Mouse (Mus musculus): ENCODE results near the gene Gfra1. TPM values are rescaled to one million over a fixed set of nuclear protein-coding genes. Genes with fewer than 3 reads are reported as not detected.

Gfra1 gene
- polyA plus RNA-seq, 1 experiment from 2014 or later = not detected

GRCm38 (mm10) chr19:58453581-58453980 is 2.1 kb downstream of the Gfra1 start:
- Histone ChIP-seq H3K36me3 (ENCODE audit: inconsistent target) (no peaks in the 10 kb centered on the region), H3K4me3 (ENCODE audit: inconsistent target) (peak overlapping the region; percentile 1; the same call in 1 of the 2 replicates), H3K79me2 (ENCODE audit: inconsistent target) (no peaks in the 10 kb centered on the region), H3K27ac (no peak overlapping the region)
- 3% methylated on average over 22 of the region's 22 CpGs for WGBS (ENCODE audit: missing documents)

- Histone ChIP-seq H3K79me2 (ENCODE audit: inconsistent target) (no peaks in the 10 kb centered on the region), H3K36me3 (ENCODE audit: inconsistent target) (no peaks in the 10 kb centered on the region), H3K4me3 (ENCODE audit: inconsistent target) (no peak overlapping the region), H3K27ac (no peak overlapping the region)
- 3% methylated on average over 20 of the region's 20 CpGs for WGBS (ENCODE audit: missing documents)
These were observed 2.7 kb downstream of the Gfra1 start for GRCm38 (mm10) chr19:58452941-58453551.

GRCm38 (mm10) chr19:58452178-58452819 is 3.4 kb downstream of the Gfra1 start:
- no peaks in the 10 kb centered on the region for H3K36me3 ChIP-seq (ENCODE audit: inconsistent target)
- no peak overlapping the region for H3K4me3 ChIP-seq (ENCODE audit: inconsistent target)
- H3K27ac ChIP-seq = no peak overlapping the region
- H3K79me2 ChIP-seq (ENCODE audit: inconsistent target) = no peaks in the 10 kb centered on the region
- WGBS (ENCODE audit: missing documents) = 61% methylated on average over 8 of the region's 8 CpGs

GRCm38 (mm10) chr19:58451323-58451722 is 4.4 kb downstream of the Gfra1 start:
- no peaks in the 10 kb centered on the region for H3K79me2 ChIP-seq (ENCODE audit: inconsistent target)
- 73% methylated on average over 6 of the region's 6 CpGs for WGBS (ENCODE audit: missing documents)
- H3K36me3 ChIP-seq (ENCODE audit: inconsistent target) = no peaks in the 10 kb centered on the region
- H3K27ac ChIP-seq = no peak overlapping the region
- no peak overlapping the region for H3K4me3 ChIP-seq (ENCODE audit: inconsistent target)

GRCm38 (mm10) chr19:58450716-58451115 is 5.0 kb downstream of the Gfra1 start:
- Histone ChIP-seq H3K27ac (no peak overlapping the region), H3K4me3 (ENCODE audit: inconsistent target) (no peak overlapping the region), H3K79me2 (ENCODE audit: inconsistent target) (no peaks in the 10 kb centered on the region), H3K36me3 (ENCODE audit: inconsistent target) (no peaks in the 10 kb centered on the region)
- WGBS (ENCODE audit: missing documents) = 82% methylated on average over 5 of the region's 5 CpGs

GRCm38 (mm10) chr19:58442785-58443732 is 12.7 kb downstream of the Gfra1 start:
- no peak overlapping the region for H3K4me3 ChIP-seq (ENCODE audit: inconsistent target)
- 68% methylated on average over 10 of the region's 10 CpGs for WGBS (ENCODE audit: missing documents)
- no peaks in the 10 kb centered on the region for H3K36me3 ChIP-seq (ENCODE audit: inconsistent target)
- H3K27ac ChIP-seq = no peak overlapping the region
- H3K79me2 ChIP-seq (ENCODE audit: inconsistent target) = no peaks in the 10 kb centered on the region

- H3K79me2 ChIP-seq (ENCODE audit: inconsistent target) = no peaks in the 10 kb centered on the region
- H3K36me3 ChIP-seq (ENCODE audit: inconsistent target) = no peaks in the 10 kb centered on the region
- WGBS (ENCODE audit: missing documents) = 71% methylated on average over 7 of the region's 7 CpGs
- H3K27ac ChIP-seq = no peak overlapping the region
- no peak overlapping the region for H3K4me3 ChIP-seq (ENCODE audit: inconsistent target)
These were observed 13.9 kb downstream of the Gfra1 start for GRCm38 (mm10) chr19:58441785-58442184.

GRCm38 (mm10) chr19:58441246-58441645 is 14.5 kb downstream of the Gfra1 start:
- no peaks in the 10 kb centered on the region for H3K79me2 ChIP-seq (ENCODE audit: inconsistent target)
- H3K36me3 ChIP-seq (ENCODE audit: inconsistent target) = no peaks in the 10 kb centered on the region
- H3K4me3 ChIP-seq (ENCODE audit: inconsistent target) = no peak overlapping the region
- WGBS (ENCODE audit: missing documents) = 97% methylated on average over 7 of the region's 7 CpGs
- H3K27ac ChIP-seq = no peak overlapping the region

GRCm38 (mm10) chr19:58438762-58439161 is 16.9 kb downstream of the Gfra1 start:
- no peaks in the 10 kb centered on the region for H3K79me2 ChIP-seq (ENCODE audit: inconsistent target)
- H3K27ac ChIP-seq = no peak overlapping the region
- no peaks in the 10 kb centered on the region for H3K36me3 ChIP-seq (ENCODE audit: inconsistent target)
- WGBS (ENCODE audit: missing documents) = 88% methylated on average over 4 of the region's 4 CpGs
- no peak overlapping the region for H3K4me3 ChIP-seq (ENCODE audit: inconsistent target)

- Histone ChIP-seq H3K36me3 (ENCODE audit: inconsistent target) (no peaks in the 10 kb centered on the region), H3K79me2 (ENCODE audit: inconsistent target) (no peaks in the 10 kb centered on the region), H3K27ac (no peak overlapping the region), H3K4me3 (ENCODE audit: inconsistent target) (no peak overlapping the region)
- 96% methylated on average over 9 of the region's 10 CpGs for WGBS (ENCODE audit: missing documents)
These were observed 18.2 kb downstream of the Gfra1 start for GRCm38 (mm10) chr19:58437441-58438071.

GRCm38 (mm10) chr19:58436874-58437273 is 18.8 kb downstream of the Gfra1 start:
- no peak overlapping the region for H3K4me3 ChIP-seq (ENCODE audit: inconsistent target)
- 18% methylated on average over 3 of the region's 3 CpGs for WGBS (ENCODE audit: missing documents)
- no peaks in the 10 kb centered on the region for H3K36me3 ChIP-seq (ENCODE audit: inconsistent target)
- no peaks in the 10 kb centered on the region for H3K79me2 ChIP-seq (ENCODE audit: inconsistent target)
- no peak overlapping the region for H3K27ac ChIP-seq

- WGBS (ENCODE audit: missing documents) = 60% methylated on average over 5 of the region's 5 CpGs
- no peak overlapping the region for H3K27ac ChIP-seq
- no peaks in the 10 kb centered on the region for H3K79me2 ChIP-seq (ENCODE audit: inconsistent target)
- H3K4me3 ChIP-seq (ENCODE audit: inconsistent target) = no peak overlapping the region
- H3K36me3 ChIP-seq (ENCODE audit: inconsistent target) = no peaks in the 10 kb centered on the region
These were observed 19.8 kb downstream of the Gfra1 start for GRCm38 (mm10) chr19:58435877-58436276.

GRCm38 (mm10) chr19:58432840-58433239 is 22.9 kb downstream of the Gfra1 start:
- WGBS (ENCODE audit: missing documents) = 88% methylated on average over 5 of the region's 5 CpGs
- Histone ChIP-seq H3K36me3 (ENCODE audit: inconsistent target) (no peaks in the 10 kb centered on the region), H3K27ac (no peak overlapping the region), H3K79me2 (ENCODE audit: inconsistent target) (no peaks in the 10 kb centered on the region), H3K4me3 (ENCODE audit: inconsistent target) (no peak overlapping the region)

GRCm38 (mm10) chr19:58428546-58428945 is 27.2 kb downstream of the Gfra1 start:
- WGBS (ENCODE audit: missing documents) = 91% methylated on average over 4 of the region's 4 CpGs
- Histone ChIP-seq H3K36me3 (ENCODE audit: inconsistent target) (no peaks in the 10 kb centered on the region), H3K79me2 (ENCODE audit: inconsistent target) (no peaks in the 10 kb centered on the region), H3K27ac (no peak overlapping the region), H3K4me3 (ENCODE audit: inconsistent target) (no peak overlapping the region)
